32 mouse cellular contexts compared by ENCODE assay signal in the genomic region with DNA sequence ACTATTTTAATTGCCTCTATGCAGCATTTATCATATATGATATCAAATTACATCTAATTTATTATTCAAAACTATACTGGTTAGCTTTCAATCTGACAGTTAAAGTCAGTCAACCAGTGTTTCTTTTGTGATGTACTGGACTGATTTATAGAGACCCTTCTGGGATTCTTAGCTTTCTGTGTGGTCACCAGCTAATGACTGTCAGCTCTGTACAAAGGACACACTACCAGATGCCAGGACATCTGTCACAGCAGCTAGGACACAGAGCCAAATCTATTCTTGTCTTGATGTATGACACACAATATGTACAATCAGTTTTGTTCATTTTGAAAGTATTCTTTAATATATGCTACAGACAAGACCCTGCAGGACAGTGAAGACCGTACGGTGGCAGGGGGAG.
DNase-seq lines count a peak whose midpoint lies in the region; ATAC-seq and TF ChIP-seq lines count a peak whose summit lies in the region.
"Had no signal": no experiment of that assay in that cellular context is flagged by ENCODE, and none has a peak within 500 bp of the region (broad histone marks: within the 10 kb centered on the region; RNA-seq: fewer than 3 reads in every experiment).

No protein-coding gene starts in this region.

- no peak overlapping the region for H3K9ac ChIP-seq in hindbrain, embryonic 16.5 days (ENCODE audit: low read depth, low read length)
- no peak overlapping the region for H3K9ac ChIP-seq in midbrain, postnatal 0 days (replicated peaks; ENCODE audit: low read length, poor library complexity, severe bottlenecking)
- no peak overlapping the region for H3K9ac ChIP-seq in midbrain, embryonic 15.5 days
- H3K9ac ChIP-seq: embryonic facial prominence, embryonic 12.5 days; forebrain, embryonic 15.5 days; heart, embryonic 12.5 days; kidney, embryonic 15.5 days; limb, embryonic 15.5 days; liver, embryonic 13.5 days; stomach, embryonic 15.5 days had no signal

- ATAC-seq in hindbrain, embryonic 16.5 days = no peak
- no peak; the same call in 1 of the 2 replicates for ATAC-seq in midbrain, postnatal 0 days (ENCODE audit: low FRiP score)
- ATAC-seq in midbrain, embryonic 15.5 days (replicated peaks) = no peak
- ATAC-seq: forebrain, embryonic 15.5 days; inflammation-experienced regulatory T-cells, adult 6 months; lung, postnatal 0 days; Patski had no signal

- H3K4me2 ChIP-seq in hindbrain, embryonic 16.5 days (ENCODE audit: low read length) = no peak overlapping the region
- H3K4me2 ChIP-seq in midbrain, postnatal 0 days (ENCODE audit: low read depth, low read length, poor library complexity, severe bottlenecking) = no peak overlapping the region
- no peak overlapping the region for H3K4me2 ChIP-seq in midbrain, embryonic 15.5 days
- H3K4me2 ChIP-seq: embryonic facial prominence, embryonic 12.5 days; forebrain, embryonic 15.5 days; heart, embryonic 12.5 days; kidney, embryonic 15.5 days; limb, embryonic 15.5 days; liver, embryonic 13.5 days; stomach, embryonic 15.5 days had no signal

- 74% methylated on average over 2 of the region's 2 CpGs for WGBS in hindbrain, embryonic 10.5 days
- 42% methylated on average over 2 of the region's 2 CpGs for WGBS in hindbrain, embryonic 16.5 days
- 42% methylated on average over 2 of the region's 2 CpGs for WGBS in midbrain, postnatal 0 days
- 48% methylated on average over 2 of the region's 2 CpGs for whole genome bisulfite sequencing in midbrain, embryonic 15.5 days

- H3K27me3 ChIP-seq in hindbrain, embryonic 10.5 days (ENCODE audit: insufficient read depth, poor library complexity, severe bottlenecking) = no peaks in the 10 kb centered on the region
- no peaks in the 10 kb centered on the region for H3K27me3 ChIP-seq in hindbrain, embryonic 16.5 days (replicated peaks; ENCODE audit: control insufficient read depth, insufficient read depth, low read length)
- no peaks in the 10 kb centered on the region for H3K27me3 ChIP-seq in midbrain, postnatal 0 days (ENCODE audit: insufficient read depth, low read length)
- no peaks in the 10 kb centered on the region for H3K27me3 ChIP-seq in midbrain, embryonic 15.5 days (replicated peaks)
- H3K27me3 ChIP-seq: embryonic facial prominence, embryonic 12.5 days; forebrain, embryonic 15.5 days; heart, embryonic 12.5 days; kidney, embryonic 15.5 days; limb, embryonic 15.5 days; liver, embryonic 13.5 days; megakaryocyte, embryonic 14.5 days; stomach, embryonic 15.5 days had no signal

- no peak for TF ChIP-seq CTCF in midbrain, postnatal 0 days (IDR thresholded peaks at IDR 0.05)

- H3K27ac ChIP-seq in hindbrain, embryonic 10.5 days = no peak overlapping the region
- no peak overlapping the region for H3K27ac ChIP-seq in hindbrain, embryonic 16.5 days (ENCODE audit: low read depth, low read length)
- H3K27ac ChIP-seq in midbrain, postnatal 0 days (ENCODE audit: low read depth, low read length) = no peak overlapping the region
- no peak overlapping the region for H3K27ac ChIP-seq in midbrain, embryonic 15.5 days
- H3K27ac ChIP-seq: embryonic facial prominence, embryonic 12.5 days; forebrain, embryonic 15.5 days; gastrocnemius, adult 2 months; heart, adult 2 months; kidney, embryonic 15.5 days; layer of hippocampus, adult 2 months; limb, embryonic 10.5 days; limb, embryonic 15.5 days; liver, embryonic 13.5 days; stomach, embryonic 15.5 days had no signal

- no peaks in the 10 kb centered on the region for H3K36me3 ChIP-seq in hindbrain, embryonic 10.5 days
- no peaks in the 10 kb centered on the region for H3K36me3 ChIP-seq in hindbrain, embryonic 16.5 days (ENCODE audit: control insufficient read depth, insufficient read depth, low read length)
- no peaks in the 10 kb centered on the region for H3K36me3 ChIP-seq in midbrain, postnatal 0 days (ENCODE audit: insufficient read depth, low read length)
- H3K36me3 ChIP-seq in midbrain, embryonic 15.5 days (replicated peaks) = no peaks in the 10 kb centered on the region
- H3K36me3 ChIP-seq: embryonic facial prominence, embryonic 12.5 days; forebrain, embryonic 15.5 days; heart, embryonic 12.5 days; kidney, embryonic 15.5 days; limb, embryonic 10.5 days; limb, embryonic 15.5 days; liver, embryonic 13.5 days; stomach, embryonic 15.5 days had no signal

- no peak overlapping the region for H3K4me3 ChIP-seq in hindbrain, embryonic 10.5 days
- no peak overlapping the region for H3K4me3 ChIP-seq in hindbrain, embryonic 16.5 days (ENCODE audit: low read length)
- no peak overlapping the region for H3K4me3 ChIP-seq in midbrain, postnatal 0 days (ENCODE audit: low read depth, low read length)
- no peak overlapping the region for H3K4me3 ChIP-seq in midbrain, embryonic 15.5 days
- H3K4me3 ChIP-seq: embryonic facial prominence, embryonic 12.5 days; forebrain, embryonic 15.5 days; gastrocnemius, adult 2 months; heart, adult 2 months; heart, embryonic 12.5 days; kidney, embryonic 15.5 days; layer of hippocampus, adult 2 months; limb, embryonic 10.5 days; limb, embryonic 15.5 days; liver, embryonic 13.5 days; megakaryocyte, embryonic 14.5 days; stomach, embryonic 15.5 days had no signal

- no peaks in the 10 kb centered on the region for H3K9me3 ChIP-seq in hindbrain, embryonic 10.5 days
- H3K9me3 ChIP-seq in hindbrain, embryonic 16.5 days (ENCODE audit: control insufficient read depth, low read length) = no peaks in the 10 kb centered on the region
- no peaks in the 10 kb centered on the region for H3K9me3 ChIP-seq in midbrain, postnatal 0 days (ENCODE audit: low read length)
- no peaks in the 10 kb centered on the region for H3K9me3 ChIP-seq in midbrain, embryonic 15.5 days
- H3K9me3 ChIP-seq: embryonic facial prominence, embryonic 12.5 days; forebrain, embryonic 15.5 days; heart, embryonic 12.5 days; kidney, embryonic 15.5 days; limb, embryonic 10.5 days; limb, embryonic 15.5 days; liver, embryonic 13.5 days; megakaryocyte, embryonic 14.5 days; stomach, embryonic 15.5 days had no signal

- DNase-seq in hindbrain, embryonic 10.5 days (ENCODE audit: low spot score) = peak; percentile 5
- DNase-seq in midbrain, postnatal 0 days (ENCODE audit: low spot score) = peak; percentile 19
- DNase-seq in embryo, embryonic 11 days = peak; percentile 21
- DNase-seq in retina, postnatal 1 day = peak; percentile 12
- no peak for DNase-seq in layer of hippocampus, postnatal 14 days (ENCODE audit: low spot score in 2 of 2)
- DNase-seq: adrenal gland, postnatal 10 days; cerebellum, adult 11-12 months; cerebellum, adult 9-11 months; gastrocnemius, adult 2 months; gastrocnemius, postnatal 36 days; heart, adult 2 months; heart, postnatal 4 days; kidney, adult 11 months; kidney, postnatal 36 days; liver, embryonic 13.5 days; lung, adult 18-20 months; lung, postnatal 4 days; right cerebral cortex, postnatal 25 days had no signal

- no peaks in the 10 kb centered on the region for H3K4me1 ChIP-seq in hindbrain, embryonic 10.5 days (replicated peaks)
- H3K4me1 ChIP-seq in hindbrain, embryonic 16.5 days (ENCODE audit: control insufficient read depth, insufficient read depth, low read depth, low read length) = no peaks in the 10 kb centered on the region
- no peaks in the 10 kb centered on the region for H3K4me1 ChIP-seq in midbrain, postnatal 0 days (ENCODE audit: insufficient read depth, low read length)
- H3K4me1 ChIP-seq in midbrain, embryonic 15.5 days = no peaks in the 10 kb centered on the region
- H3K4me1 ChIP-seq: embryonic facial prominence, embryonic 12.5 days; forebrain, embryonic 15.5 days; heart, embryonic 12.5 days; kidney, embryonic 15.5 days; limb, embryonic 10.5 days; limb, embryonic 15.5 days; liver, embryonic 13.5 days; megakaryocyte, embryonic 14.5 days; stomach, embryonic 15.5 days had no signal

Comparison
In these comparisons a context has a peak if more than half of its experiments do, and no peak if none do; other contexts are left out.
1. DNase-seq: peak in hindbrain, embryonic 10.5 days (single experiment), midbrain, postnatal 0 days (single experiment), embryo, embryonic 11 days (single experiment) and retina, postnatal 1 day (single experiment); none in layer of hippocampus, postnatal 14 days (0 of 2).